Mouse (Mus musculus): ENCODE results near the gene Kcnj4. TPM values are rescaled to one million over a fixed set of nuclear protein-coding genes. Genes with fewer than 3 reads are reported as not detected.

The Kcnj4 gene
- 10 to 100 TPM; 85.5 to 88.6 TPM for total RNA-seq (2021)
- long read RNA-seq, experiment 1, partial matches to known transcripts, result 0 of 4 reads
- long read RNA-seq, experiment 1, other reads (novel, unspliced or antisense), result 2 of 4 reads
- long read RNA-seq, experiment 2, partial matches to known transcripts, result 0 of 11 reads
- long read RNA-seq, experiment 2, other reads (novel, unspliced or antisense), result 9 of 11 reads

GRCm38 (mm10) chr15:79504707-79505452 lies at the start of gene Kcnj4:
Gene Kcnj4, minus strand, starts transcription at chr15:79505241.
- H3K4me3 ChIP-seq, result peak within 1 kb of the TSS; percentile 68
- TF ChIP-seq CTCF (conservative IDR thresholded peaks at IDR 0.05), result no peak
- H3K27ac ChIP-seq, result peak within 1 kb of the TSS; percentile 94
- DNase-seq (ENCODE audit: low spot score in 2 of 2), result no peak

GRCm38 (mm10) chr15:79552566-79552965 lies 47.5 kb upstream of the Kcnj4 start:
- H3K4me3 ChIP-seq, result no peak overlapping the region
- no peak overlapping the region for H3K27ac ChIP-seq
- no peak for TF ChIP-seq CTCF (conservative IDR thresholded peaks at IDR 0.05)
- no peak for DNase-seq (ENCODE audit: low spot score in 2 of 2)

GRCm38 (mm10) chr15:79548226-79548625 lies 43.2 kb upstream of the Kcnj4 start:
- H3K4me3 ChIP-seq, result no peak overlapping the region
- no peak for TF ChIP-seq CTCF (conservative IDR thresholded peaks at IDR 0.05)
- DNase-seq (ENCODE audit: low spot score in 2 of 2), result no peak
- no peak overlapping the region for H3K27ac ChIP-seq

GRCm38 (mm10) chr15:79547289-79547820 lies 42.3 kb upstream of the Kcnj4 start:
- no peak for DNase-seq (ENCODE audit: low spot score in 2 of 2)
- Histone ChIP-seq H3K27ac (peak overlapping the region; percentile 99), H3K4me3 (peak overlapping the region; percentile 88)
- TF ChIP-seq CTCF (conservative IDR thresholded peaks at IDR 0.05), result no peak

GRCm38 (mm10) chr15:79546410-79547288 lies 41.6 kb upstream of the Kcnj4 start, which contains the start of gene Ddx17:
Gene Ddx17, minus strand, starts transcription at chr15:79546741.
- TF ChIP-seq CTCF (conservative IDR thresholded peaks at IDR 0.05), result no peak
- peak within 1 kb of the TSS; percentile 99 for H3K27ac ChIP-seq
- DNase-seq (ENCODE audit: low spot score in 2 of 2), result peak; percentile 98 to 100
- H3K4me3 ChIP-seq, result peak within 1 kb of the TSS; percentile 88

- TF ChIP-seq CTCF (conservative IDR thresholded peaks at IDR 0.05), result no peak
- peak in 1 of 2 experiments; percentile 18 for DNase-seq (ENCODE audit: low spot score in 2 of 2)
- Histone ChIP-seq H3K4me3 (peak overlapping the region; percentile 88), H3K27ac (peak overlapping the region; percentile 99)
Measured at GRCm38 (mm10) chr15:79545921-79546399, 40.9 kb upstream of the Kcnj4 start.

- no peak for TF ChIP-seq CTCF (conservative IDR thresholded peaks at IDR 0.05)
- H3K4me3 ChIP-seq, result peak overlapping the region; percentile 88
- peak overlapping the region; percentile 99 for H3K27ac ChIP-seq
- no peak for DNase-seq (ENCODE audit: low spot score in 2 of 2)
Measured at GRCm38 (mm10) chr15:79545496-79545895, 40.5 kb upstream of the Kcnj4 start.

- Histone ChIP-seq H3K27ac (no peak overlapping the region; the same call in 1 of the 2 replicates), H3K4me3 (peak overlapping the region; percentile 88)
- TF ChIP-seq CTCF (conservative IDR thresholded peaks at IDR 0.05), result no peak
- DNase-seq (ENCODE audit: low spot score in 2 of 2), result no peak
Measured at GRCm38 (mm10) chr15:79543968-79544367, 38.9 kb upstream of the Kcnj4 start.

- TF ChIP-seq CTCF (conservative IDR thresholded peaks at IDR 0.05), result no peak
- DNase-seq (ENCODE audit: low spot score in 2 of 2), result no peak
- no peak overlapping the region for H3K4me3 ChIP-seq
- no peak overlapping the region for H3K27ac ChIP-seq
Measured at GRCm38 (mm10) chr15:79533796-79534195, 28.8 kb upstream of the Kcnj4 start.

- Histone ChIP-seq H3K27ac (no peak overlapping the region), H3K4me3 (no peak overlapping the region)
- no peak for DNase-seq (ENCODE audit: low spot score in 2 of 2)
- TF ChIP-seq CTCF (conservative IDR thresholded peaks at IDR 0.05), result no peak
Measured at GRCm38 (mm10) chr15:79529935-79530334, 24.9 kb upstream of the Kcnj4 start.

- DNase-seq (ENCODE audit: low spot score in 2 of 2), result no peak
- peak; percentile 55 for TF ChIP-seq CTCF (conservative IDR thresholded peaks at IDR 0.05)
- no peak overlapping the region; the same call in 1 of the 2 replicates for H3K27ac ChIP-seq
- no peak overlapping the region for H3K4me3 ChIP-seq
Measured at GRCm38 (mm10) chr15:79527991-79528639, 23.1 kb upstream of the Kcnj4 start.

- Histone ChIP-seq H3K4me3 (no peak overlapping the region), H3K27ac (no peak overlapping the region)
- TF ChIP-seq CTCF (conservative IDR thresholded peaks at IDR 0.05), result no peak
- no peak for DNase-seq (ENCODE audit: low spot score in 2 of 2)
Measured at GRCm38 (mm10) chr15:79527192-79527591, 22.2 kb upstream of the Kcnj4 start.

Measured in layer of hippocampus, adult 2 months (tissue).